Mouse (Mus musculus): ENCODE measurements around the gene Mdm4. TPM values are rescaled to one million over a fixed set of nuclear protein-coding genes. Genes with fewer than 3 reads are reported as not detected.
"Not testable (repeated sequence)": the region's sequence is repeated elsewhere in the genome, so short reads cannot be mapped to it uniquely, and the experiment has no call there.

Gene Mdm4
- polyA plus RNA-seq, 1 experiment = 147 TPM

GRCm38 (mm10) chr1:133032981-133033315, 2.6 kb upstream of the Mdm4 start:
- Histone ChIP-seq H3K4me1 (replicated peaks; ENCODE audit: control insufficient read depth, insufficient read depth, low read length) (peaks cover 6% of the 10 kb centered on the region), H3K27ac (ENCODE audit: control insufficient read depth, insufficient read depth, low read length) (no peak overlapping the region), H3K27me3 (ENCODE audit: control insufficient read depth, insufficient read depth, low read length) (no peaks in the 10 kb centered on the region), H3K36me3 (ENCODE audit: control insufficient read depth, insufficient read depth, low read length) (no peaks in the 10 kb centered on the region), H3K4me3 (ENCODE audit: control insufficient read depth, insufficient read depth, low read length) (no peak overlapping the region)
- WGBS = 76% methylated on average over 5 of the region's 5 CpGs
- no peak for DNase-seq
- TF ChIP-seq POLR2A (IDR thresholded peaks at IDR 0.05; ENCODE audit: control insufficient read depth, extremely low read depth, insufficient read depth, low read length, poor library complexity) (no peak), CTCF (IDR thresholded peaks at IDR 0.05; ENCODE audit: borderline replicate concordance, control insufficient read depth, extremely low read depth, insufficient read depth, low read length, poor library complexity) (no peak)

GRCm38 (mm10) chr1:133029744-133030143, 617 bp downstream of the Mdm4 start:
- Histone ChIP-seq H3K4me3 (ENCODE audit: control insufficient read depth, insufficient read depth, low read length) (no peak overlapping the region), H3K36me3 (ENCODE audit: control insufficient read depth, insufficient read depth, low read length) (no peaks in the 10 kb centered on the region), H3K27me3 (ENCODE audit: control insufficient read depth, insufficient read depth, low read length) (no peaks in the 10 kb centered on the region), H3K4me1 (replicated peaks; ENCODE audit: control insufficient read depth, insufficient read depth, low read length) (peaks cover 6% of the 10 kb centered on the region), H3K27ac (ENCODE audit: control insufficient read depth, insufficient read depth, low read length) (peak overlapping the region; percentile 82; the same call in 1 of the 2 replicates)
- DNase-seq = no peak
- 30% methylated on average over 3 of the region's 3 CpGs for WGBS
- TF ChIP-seq CTCF (IDR thresholded peaks at IDR 0.05; ENCODE audit: borderline replicate concordance, control insufficient read depth, extremely low read depth, insufficient read depth, low read length, poor library complexity) (no peak), POLR2A (IDR thresholded peaks at IDR 0.05; ENCODE audit: control insufficient read depth, extremely low read depth, insufficient read depth, low read length, poor library complexity) (no peak)

GRCm38 (mm10) chr1:133027980-133028379, 2.4 kb downstream of the Mdm4 start:
- peaks cover 5% of the 10 kb centered on the region for H3K4me1 ChIP-seq (replicated peaks; ENCODE audit: control insufficient read depth, insufficient read depth, low read length)
- H3K27me3 ChIP-seq (ENCODE audit: control insufficient read depth, insufficient read depth, low read length) = no peaks in the 10 kb centered on the region
- no peak for TF ChIP-seq POLR2A (IDR thresholded peaks at IDR 0.05; ENCODE audit: control insufficient read depth, extremely low read depth, insufficient read depth, low read length, poor library complexity)
- TF ChIP-seq CTCF (IDR thresholded peaks at IDR 0.05; ENCODE audit: borderline replicate concordance, control insufficient read depth, extremely low read depth, insufficient read depth, low read length, poor library complexity) = no peak
- DNase-seq = no peak
- H3K4me3 ChIP-seq (ENCODE audit: control insufficient read depth, insufficient read depth, low read length) = no peak overlapping the region
- WGBS = 92% methylated on average over 7 of the region's 7 CpGs
- H3K27ac ChIP-seq (ENCODE audit: control insufficient read depth, insufficient read depth, low read length) = no peak overlapping the region
- H3K36me3 ChIP-seq (ENCODE audit: control insufficient read depth, insufficient read depth, low read length) = no peaks in the 10 kb centered on the region

GRCm38 (mm10) chr1:133027126-133027525, 3.2 kb downstream of the Mdm4 start:
- WGBS = 100% methylated on average over 2 of the region's 2 CpGs
- DNase-seq = no peak
- no peak for TF ChIP-seq POLR2A (IDR thresholded peaks at IDR 0.05; ENCODE audit: control insufficient read depth, extremely low read depth, insufficient read depth, low read length, poor library complexity)
- no peak for TF ChIP-seq CTCF (IDR thresholded peaks at IDR 0.05; ENCODE audit: borderline replicate concordance, control insufficient read depth, extremely low read depth, insufficient read depth, low read length, poor library complexity)

GRCm38 (mm10) chr1:133025796-133026190, 4.6 kb downstream of the Mdm4 start:
- not testable (repeated sequence) for DNase-seq; H3K4me1 ChIP-seq (replicated peaks; ENCODE audit: control insufficient read depth, insufficient read depth, low read length); H3K27me3 ChIP-seq (ENCODE audit: control insufficient read depth, insufficient read depth, low read length); H3K36me3 ChIP-seq (ENCODE audit: control insufficient read depth, insufficient read depth, low read length)
- 6% methylated on average over 22 of the region's 23 CpGs for WGBS
- peak overlapping the region; percentile 75 for H3K27ac ChIP-seq (ENCODE audit: control insufficient read depth, insufficient read depth, low read length)
- H3K4me3 ChIP-seq (ENCODE audit: control insufficient read depth, insufficient read depth, low read length) = peak overlapping the region; percentile 99

More at GRCm38 (mm10) chr1:133027126-133027525, 3.2 kb downstream of the Mdm4 start:
- H3K36me3 ChIP-seq (ENCODE audit: control insufficient read depth, insufficient read depth, low read length) = no peaks in the 10 kb centered on the region
- no peak overlapping the region for H3K4me3 ChIP-seq (ENCODE audit: control insufficient read depth, insufficient read depth, low read length)
- H3K4me1 ChIP-seq (replicated peaks; ENCODE audit: control insufficient read depth, insufficient read depth, low read length) = peaks cover 5% of the 10 kb centered on the region
- H3K27ac ChIP-seq (ENCODE audit: control insufficient read depth, insufficient read depth, low read length) = no peak overlapping the region
- no peaks in the 10 kb centered on the region for H3K27me3 ChIP-seq (ENCODE audit: control insufficient read depth, insufficient read depth, low read length)

GRCm38 (mm10) chr1:133025051-133025795, 5.1 kb downstream of the Mdm4 start:
- H3K36me3 ChIP-seq (ENCODE audit: control insufficient read depth, insufficient read depth, low read length) = no peaks in the 10 kb centered on the region

GRCm38 (mm10) chr1:133024426-133024825, 5.9 kb downstream of the Mdm4 start:
- Histone ChIP-seq H3K4me1 (replicated peaks; ENCODE audit: control insufficient read depth, insufficient read depth, low read length) (peaks cover 7% of the 10 kb centered on the region), H3K4me3 (ENCODE audit: control insufficient read depth, insufficient read depth, low read length) (0 out of 2 replicates have a peak overlapping the region, but pooled peaks have one; percentile 8), H3K36me3 (ENCODE audit: control insufficient read depth, insufficient read depth, low read length) (no peaks in the 10 kb centered on the region; the same call in 1 of the 2 replicates), H3K27ac (ENCODE audit: control insufficient read depth, insufficient read depth, low read length) (no peak overlapping the region), H3K27me3 (ENCODE audit: control insufficient read depth, insufficient read depth, low read length) (no peaks in the 10 kb centered on the region)
- WGBS = 13% methylated on average over 7 of the region's 7 CpGs
- TF ChIP-seq POLR2A (IDR thresholded peaks at IDR 0.05; ENCODE audit: control insufficient read depth, extremely low read depth, insufficient read depth, low read length, poor library complexity) (no peak), CTCF (IDR thresholded peaks at IDR 0.05; ENCODE audit: borderline replicate concordance, control insufficient read depth, extremely low read depth, insufficient read depth, low read length, poor library complexity) (no peak)
- DNase-seq = no peak

More at GRCm38 (mm10) chr1:133025051-133025795, 5.1 kb downstream of the Mdm4 start:
- under 1% methylated on average over 40 of the region's 40 CpGs for WGBS
- no peaks in the 10 kb centered on the region for H3K27me3 ChIP-seq (ENCODE audit: control insufficient read depth, insufficient read depth, low read length)
- peaks cover 9% of the 10 kb centered on the region for H3K4me1 ChIP-seq (replicated peaks; ENCODE audit: control insufficient read depth, insufficient read depth, low read length)
- H3K4me3 ChIP-seq (ENCODE audit: control insufficient read depth, insufficient read depth, low read length) = peak overlapping the region; percentile 99
- peak; percentile 87 for DNase-seq
- H3K27ac ChIP-seq (ENCODE audit: control insufficient read depth, insufficient read depth, low read length) = peak overlapping the region; percentile 75
- peak; percentile 41; the same call in 1 of the 2 replicates for TF ChIP-seq CTCF (IDR thresholded peaks at IDR 0.05; ENCODE audit: borderline replicate concordance, control insufficient read depth, extremely low read depth, insufficient read depth, low read length, poor library complexity)
- peak; percentile 79 for TF ChIP-seq POLR2A (IDR thresholded peaks at IDR 0.05; ENCODE audit: control insufficient read depth, extremely low read depth, insufficient read depth, low read length, poor library complexity)

- not testable (repeated sequence) for H3K4me3 ChIP-seq (ENCODE audit: control insufficient read depth, insufficient read depth, low read length); H3K27ac ChIP-seq (ENCODE audit: control insufficient read depth, insufficient read depth, low read length); H3K27me3 ChIP-seq (ENCODE audit: control insufficient read depth, insufficient read depth, low read length); H3K4me1 ChIP-seq (replicated peaks; ENCODE audit: control insufficient read depth, insufficient read depth, low read length); H3K36me3 ChIP-seq (ENCODE audit: control insufficient read depth, insufficient read depth, low read length); DNase-seq
- 59% methylated on average over 3 of the region's 3 CpGs for WGBS
Observed at GRCm38 (mm10) chr1:133023723-133024122, 6.6 kb downstream of the Mdm4 start.

GRCm38 (mm10) chr1:133021971-133022370, 8.4 kb downstream of the Mdm4 start:
- not testable (repeated sequence) for H3K27me3 ChIP-seq (ENCODE audit: control insufficient read depth, insufficient read depth, low read length)
- 94% methylated on average over 2 of the region's 2 CpGs for WGBS

More at GRCm38 (mm10) chr1:133021971-133022370, 8.4 kb downstream of the Mdm4 start:
- H3K36me3 ChIP-seq (ENCODE audit: control insufficient read depth, insufficient read depth, low read length) = peaks cover 17% of the 10 kb centered on the region
- not testable (repeated sequence) for H3K4me3 ChIP-seq (ENCODE audit: control insufficient read depth, insufficient read depth, low read length); DNase-seq; H3K4me1 ChIP-seq (replicated peaks; ENCODE audit: control insufficient read depth, insufficient read depth, low read length); H3K27ac ChIP-seq (ENCODE audit: control insufficient read depth, insufficient read depth, low read length)

All from thymus, adult 2 months (tissue).